Mouse (Mus musculus) thymus, postnatal 0 days (tissue): ENCODE measurements around the gene Gusb. TPM values are rescaled to one million over a fixed set of nuclear protein-coding genes. Genes with fewer than 3 reads are reported as not detected.
"Not testable (repeated sequence)": the region's sequence is repeated elsewhere in the genome, so short reads cannot be mapped to it uniquely, and the experiment has no call there.

Experiments used
- DNase-seq: peaks from one replicate; pipeline ENCODE4 v3.0.0-alpha.2; 2015; ENCODE audit warnings: low spot score
- polyA plus RNA-seq: library from polyadenylated mRNA; unstranded; fragments of >200 nt; fragmentation: Nextera tagmentation; extraction: Ambion mirVana; gene quantifications from 2 replicates; pipeline ENCODE4 v1.2.1, GENCODE M21; 2015

The Gusb gene
- polyA plus RNA-seq, result 59.3 and 61.2 TPM in 2 replicates

- peak; percentile 55 for DNase-seq
Observed at GRCm38 (mm10) chr5:130002301-130003146, at the start of gene Gusb. Gene Gusb, minus strand, starts transcription at chr5:130003049.

GRCm38 (mm10) chr5:130052510-130052909 lies 49.7 kb upstream of the Gusb start:
- no peak for DNase-seq

GRCm38 (mm10) chr5:130051073-130051860 lies 48.4 kb upstream of the Gusb start:
- no peak for DNase-seq

GRCm38 (mm10) chr5:130050416-130050815 lies 47.6 kb upstream of the Gusb start:
- no peak for DNase-seq

- DNase-seq, result no peak
Observed at GRCm38 (mm10) chr5:130048786-130049520, 46.1 kb upstream of the Gusb start.

- peak; percentile 19 for DNase-seq
Observed at GRCm38 (mm10) chr5:130047013-130047412, 44.2 kb upstream of the Gusb start.

GRCm38 (mm10) chr5:130046589-130046988 lies 43.7 kb upstream of the Gusb start:
- no peak for DNase-seq

GRCm38 (mm10) chr5:130046100-130046499 lies 43.3 kb upstream of the Gusb start:
- DNase-seq, result no peak

GRCm38 (mm10) chr5:130044201-130044695 lies 41.4 kb upstream of the Gusb start:
- DNase-seq, result no peak

GRCm38 (mm10) chr5:130043741-130044140 lies 40.9 kb upstream of the Gusb start:
- DNase-seq, result no peak

- no peak for DNase-seq
Observed at GRCm38 (mm10) chr5:130041262-130041661, 38.4 kb upstream of the Gusb start.

GRCm38 (mm10) chr5:130040797-130041196 lies 37.9 kb upstream of the Gusb start:
- no peak for DNase-seq

- DNase-seq, result peak; percentile 52
Observed at GRCm38 (mm10) chr5:130037752-130038455, 35.1 kb upstream of the Gusb start.

- not testable (repeated sequence) for DNase-seq
Observed at GRCm38 (mm10) chr5:130036300-130036699, 33.5 kb upstream of the Gusb start.

GRCm38 (mm10) chr5:130033869-130034268 lies 31.0 kb upstream of the Gusb start:
- no peak for DNase-seq

- DNase-seq, result no peak
Observed at GRCm38 (mm10) chr5:130031410-130032390, 28.9 kb upstream of the Gusb start.

- DNase-seq, result peak; percentile 79
Observed at GRCm38 (mm10) chr5:130029142-130029897, 26.5 kb upstream of the Gusb start, which contains the start of the genes Asl and Crcp. Gene Asl, minus strand, starts transcription at chr5:130029247. Gene Crcp, plus strand, starts transcription at chr5:130029290.

GRCm38 (mm10) chr5:130027696-130028095 lies 24.8 kb upstream of the Gusb start:
- DNase-seq, result no peak

GRCm38 (mm10) chr5:130027134-130027533 lies 24.3 kb upstream of the Gusb start:
- no peak for DNase-seq
